Mouse (Mus musculus): ENCODE measurements around the gene Stat5b.

Stat5b gene

GRCm38 (mm10) chr11:100735134-100735865 lies 115.2 kb downstream of the Stat5b start:
- no peak for TF ChIP-seq GATA4 (IDR thresholded peaks at IDR 0.05; ENCODE audit: insufficient replicate concordance, low read length)

All from liver, adult (tissue).